Mouse (Mus musculus): ENCODE data around the gene Glra3. TPM values are rescaled to one million over a fixed set of nuclear protein-coding genes. Genes with fewer than 3 reads are reported as not detected.

The Glra3 gene
- polyA plus RNA-seq (2015; fragmentation: Nextera tagmentation; extraction: Ambion mirVana), result not detected in 2 replicates

DNA sequence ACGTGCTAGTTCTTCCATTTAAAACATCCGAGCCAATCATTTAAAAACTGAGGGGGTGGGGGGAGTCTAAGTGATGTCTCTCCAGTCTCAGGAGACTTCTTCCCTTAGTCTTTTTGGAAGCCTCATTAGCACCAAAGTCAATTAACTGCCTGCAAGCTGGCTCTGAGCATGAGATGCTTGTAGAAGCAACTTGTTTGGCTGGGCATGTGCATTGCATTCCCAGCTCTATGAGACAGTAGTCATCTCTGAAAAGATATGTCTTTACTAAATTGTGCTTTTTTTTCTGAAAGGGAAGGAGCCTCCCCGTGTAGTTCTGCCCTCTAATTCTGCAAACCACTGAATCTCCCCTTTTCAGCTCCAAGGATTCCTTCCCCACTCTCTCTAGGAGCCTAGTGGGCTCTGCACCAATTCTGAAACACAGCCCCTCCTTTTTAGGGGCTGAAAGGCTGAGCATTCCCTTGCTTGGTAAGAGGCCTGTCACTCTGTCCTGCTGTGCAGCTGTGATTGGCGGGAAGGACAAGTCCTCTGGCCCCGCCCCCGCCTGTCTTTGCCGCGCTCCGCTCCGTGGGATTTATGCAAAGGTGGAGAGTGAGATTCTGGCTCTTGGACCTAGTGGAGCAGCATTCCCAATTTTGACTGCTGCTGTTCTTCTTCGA lies at the start of gene Glra3:
TSS of gene Glra3 (plus strand) at position 591 of the 656 bp plus-strand sequence.

GRCm38 (mm10) chr8:55906848-55907247 lies 33.4 kb upstream of the Glra3 start, which contains the start of gene Adam29:
Adam29 (minus strand) TSS chr8:55906948.

Other genes with a start within 250 kb of the Glra3 start
- not detected in 2 replicates for gene Adam29, start 33.5 kb upstream of the Glra3 start, polyA plus RNA-seq (2015; fragmentation: Nextera tagmentation; extraction: Ambion mirVana)

Measured in spleen, postnatal 0 days (tissue).